13 mouse cellular contexts compared by ENCODE assay signal in the genomic region with DNA sequence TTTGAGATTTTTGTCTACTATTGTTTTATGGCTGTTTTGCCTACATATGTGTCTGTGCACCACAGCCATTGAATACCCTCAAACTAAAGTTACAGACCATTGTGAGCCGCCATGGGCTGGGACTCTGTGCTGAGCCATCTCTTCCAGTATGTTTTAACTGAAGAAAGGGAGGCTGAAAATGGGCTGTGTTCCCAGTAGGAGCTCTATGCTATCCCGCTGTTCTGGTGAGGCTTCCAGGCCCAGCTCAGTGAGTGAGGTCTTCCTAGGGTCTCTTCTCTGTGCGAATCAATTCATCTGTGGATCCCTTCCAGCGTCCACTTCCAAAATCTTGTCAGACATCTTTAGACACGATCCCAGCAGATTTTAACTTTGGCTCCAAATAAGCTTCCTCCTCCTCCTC.
"Had no signal": no experiment of that assay in that cellular context is flagged by ENCODE, and none has a peak within 500 bp of the region (broad histone marks: within the 10 kb centered on the region; RNA-seq: fewer than 3 reads in every experiment).

No protein-coding gene starts in this region.

- H3K9ac ChIP-seq: kidney, embryonic 15.5 days; limb, embryonic 15.5 days; liver, embryonic 12.5 days; lung, embryonic 14.5 days; midbrain, embryonic 12.5 days had no signal

- ATAC-seq: liver, embryonic 12.5 days; midbrain, embryonic 16.5 days had no signal

- H3K36me3 ChIP-seq: kidney, embryonic 15.5 days; limb, embryonic 15.5 days; liver, embryonic 12.5 days; midbrain, embryonic 12.5 days had no signal

- H3K9me3 ChIP-seq: kidney, embryonic 15.5 days; limb, embryonic 15.5 days; liver, embryonic 12.5 days; midbrain, embryonic 12.5 days had no signal

- H3K4me2 ChIP-seq: kidney, embryonic 15.5 days; limb, embryonic 15.5 days; liver, embryonic 12.5 days; lung, embryonic 14.5 days; midbrain, embryonic 12.5 days had no signal

- H3K27me3 ChIP-seq: kidney, embryonic 15.5 days; limb, embryonic 15.5 days; liver, embryonic 12.5 days; megakaryocyte, embryonic 14.5 days; midbrain, embryonic 12.5 days had no signal

- H3K4me3 ChIP-seq: kidney, embryonic 15.5 days; left cerebral cortex, adult 2 months; limb, embryonic 15.5 days; liver, embryonic 12.5 days; megakaryocyte, embryonic 14.5 days; midbrain, embryonic 12.5 days had no signal

- H3K4me1 ChIP-seq: kidney, embryonic 15.5 days; limb, embryonic 15.5 days; liver, embryonic 12.5 days; megakaryocyte, embryonic 14.5 days had no signal

- DNase-seq: kidney, postnatal 14 days; lung, embryonic 14.5 days; lung, postnatal 10 days; right cerebral cortex, postnatal 25 days; thymus, postnatal 36 days had no signal

- H3K27ac ChIP-seq: kidney, embryonic 15.5 days; left cerebral cortex, adult 2 months; limb, embryonic 15.5 days; liver, embryonic 12.5 days; macrophage; midbrain, embryonic 12.5 days had no signal
